Mouse (Mus musculus) right cerebral cortex, postnatal 14 days (tissue): ENCODE data around the gene Pigm.
A peak's percentile ranks its signal among the peaks of the same experiment; 100 is the strongest.

Source experiments
- DNase-seq: peaks from one replicate; pipeline ENCODE4 v3.0.0; 2022

Gene Pigm

GRCm38 (mm10) chr1:172376198-172376667 lies at the start of gene Pigm:
TSS of gene Pigm (plus strand) at chr1:172376546.
- peak; percentile 98 for DNase-seq

DNA sequence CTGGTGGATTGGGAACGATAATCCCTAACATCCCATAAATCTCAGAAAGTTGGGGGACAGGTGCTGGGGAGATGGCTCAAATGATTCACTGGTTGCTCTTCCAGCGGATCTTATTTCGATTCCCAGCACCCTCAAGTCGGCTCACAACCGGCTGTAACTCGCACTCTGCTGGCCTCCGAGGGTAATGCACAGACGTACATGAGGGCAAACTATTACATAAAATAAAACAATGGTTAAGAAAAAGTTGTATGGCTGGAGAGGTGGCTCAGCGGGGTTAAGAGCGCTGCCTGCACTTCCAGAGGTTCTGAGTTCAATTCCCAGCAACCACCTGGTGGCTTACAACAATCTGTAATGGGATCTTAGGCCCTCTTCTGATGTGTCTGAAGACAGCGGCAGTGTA lies 49.7 kb upstream of the Pigm start:
- DNase-seq, result peak; percentile 9

- peak; percentile 16 for DNase-seq
Observed at GRCm38 (mm10) chr1:172327206-172328001, 48.9 kb upstream of the Pigm start.

DNA sequence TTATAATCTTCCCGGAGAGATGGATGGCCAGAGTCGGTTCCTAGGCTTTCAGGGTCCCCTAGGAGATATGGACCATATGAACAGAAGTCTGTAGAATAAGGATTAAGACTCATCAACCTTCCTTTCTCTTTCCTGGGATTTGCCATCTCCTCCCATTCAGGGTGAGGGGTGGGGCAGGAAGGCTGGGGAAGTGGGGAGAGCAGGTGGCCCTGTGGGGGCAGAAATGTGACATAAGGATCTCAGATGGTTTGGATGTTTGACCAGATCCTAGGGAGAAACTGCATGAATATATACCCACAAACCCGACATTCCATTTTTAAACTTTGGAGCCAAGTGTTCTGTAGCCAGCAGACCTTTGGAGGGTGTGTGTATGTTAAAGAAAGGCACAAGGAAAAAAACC lies 48.3 kb upstream of the Pigm start:
- no peak for DNase-seq

DNA sequence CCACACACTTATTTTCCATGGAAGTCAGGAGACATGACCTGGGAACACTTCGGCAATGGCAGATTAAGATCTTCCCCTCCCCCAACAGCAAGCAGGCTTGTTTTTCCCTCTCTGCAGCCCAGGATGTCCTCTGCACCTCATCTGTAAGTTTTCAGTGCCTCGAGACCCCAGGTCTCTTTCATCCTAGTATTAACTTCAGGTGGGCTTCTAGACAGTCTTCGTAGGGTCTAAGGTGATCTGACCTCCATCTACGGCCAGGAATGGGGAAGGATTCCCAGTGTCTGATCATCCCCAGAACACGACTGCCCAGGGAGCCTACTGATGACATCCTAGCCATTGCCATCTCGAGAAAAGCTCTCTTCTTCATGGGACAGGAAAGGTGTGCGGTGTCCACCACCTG lies 47.9 kb upstream of the Pigm start:
- DNase-seq, result peak; percentile 4

DNA sequence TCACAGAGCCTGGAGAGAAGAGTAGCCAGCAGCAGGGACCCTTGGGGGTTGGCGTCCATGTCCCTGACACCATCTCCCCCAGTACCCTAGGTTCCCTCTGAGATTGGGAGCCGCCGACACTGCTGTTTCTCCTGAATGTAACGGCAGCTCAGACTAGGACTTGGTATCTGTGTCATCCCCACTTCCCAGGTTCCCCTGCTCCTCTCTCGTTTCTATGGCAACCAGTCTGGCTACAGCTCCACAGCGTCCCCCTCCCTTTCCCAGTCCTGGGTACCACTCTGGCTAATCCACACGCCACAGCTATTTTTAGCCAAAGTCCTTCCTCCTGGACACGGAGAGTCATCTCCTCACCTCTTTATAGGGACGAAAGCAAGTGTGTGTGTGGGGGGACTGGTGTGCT lies 47.2 kb upstream of the Pigm start, which contains the start of gene Kcnj9:
TSS of gene Kcnj9 (minus strand) at position 188 of the 400 bp plus-strand sequence.
- peak; percentile 64 for DNase-seq

DNA sequence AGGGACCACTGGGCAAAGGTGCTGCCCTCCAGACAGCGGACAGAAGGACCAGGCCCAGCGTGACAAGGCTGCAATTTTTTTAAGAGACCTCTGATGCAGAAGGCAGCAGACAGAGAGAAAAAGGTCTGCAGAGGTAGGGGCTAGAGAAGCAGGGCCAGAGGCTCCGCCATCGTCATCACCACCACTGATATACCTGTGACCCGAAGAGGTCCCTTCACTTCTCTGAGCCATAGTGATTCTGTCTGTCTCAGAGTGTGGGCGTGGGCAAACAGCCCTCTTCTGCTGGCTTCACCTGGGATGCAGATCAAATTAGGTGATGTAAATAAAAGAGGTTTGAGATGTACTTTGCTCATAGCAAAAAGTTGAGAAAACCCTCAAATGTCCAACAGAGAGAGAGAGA lies 46.7 kb upstream of the Pigm start:
- DNase-seq, result peak; percentile 6

DNA sequence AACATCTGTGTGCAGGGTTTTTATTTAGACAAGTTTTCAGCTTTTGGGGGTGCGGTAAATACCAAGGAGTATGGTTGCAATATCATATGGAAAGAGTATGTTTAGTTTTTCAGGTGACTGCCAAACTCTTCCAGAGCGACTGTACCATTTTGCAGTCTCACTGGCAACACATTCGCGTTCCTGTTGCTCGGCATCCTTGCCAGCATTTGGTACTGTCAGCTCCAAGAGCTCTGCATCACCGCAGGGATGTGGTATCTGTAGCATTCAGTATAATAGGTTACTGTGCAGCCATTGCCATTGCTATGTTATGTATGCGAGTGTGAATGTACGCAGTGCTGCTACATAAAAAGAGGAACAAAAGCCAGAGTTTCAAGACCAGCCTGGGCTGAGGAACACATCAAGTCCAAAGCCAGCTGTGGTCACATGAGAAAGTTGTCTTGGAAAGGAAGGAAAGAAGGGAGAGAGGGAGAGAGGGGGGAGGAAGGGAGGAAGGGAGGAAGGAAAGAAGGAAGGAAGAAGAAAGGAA lies 44.9 kb upstream of the Pigm start:
- no peak for DNase-seq

- no peak for DNase-seq
Observed at GRCm38 (mm10) chr1:172332925-172333324, 43.4 kb upstream of the Pigm start.

GRCm38 (mm10) chr1:172333512-172333911 lies 42.8 kb upstream of the Pigm start:
- no peak for DNase-seq

DNA sequence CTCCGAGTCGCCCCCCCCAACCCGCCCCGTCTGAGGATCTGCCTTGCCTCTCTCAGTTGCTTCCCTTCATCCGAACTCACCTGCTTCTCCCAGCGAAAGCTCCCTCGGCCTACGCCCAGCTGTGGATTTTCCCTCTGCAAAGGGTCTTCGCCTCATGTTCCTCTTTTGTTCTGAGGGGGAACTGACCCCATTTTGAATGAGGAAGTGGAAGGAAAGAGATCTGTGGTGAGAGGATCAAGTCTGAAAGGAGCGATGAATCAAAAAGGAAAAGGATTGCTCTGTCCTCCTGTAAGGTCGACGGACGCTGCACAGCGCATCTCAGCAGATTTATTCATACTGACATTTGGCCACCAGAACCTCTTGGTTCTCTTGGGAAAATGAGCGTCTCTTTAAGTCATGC lies 40.5 kb upstream of the Pigm start:
- DNase-seq, result no peak

GRCm38 (mm10) chr1:172337411-172338185 lies 38.7 kb upstream of the Pigm start:
- no peak for DNase-seq

DNA sequence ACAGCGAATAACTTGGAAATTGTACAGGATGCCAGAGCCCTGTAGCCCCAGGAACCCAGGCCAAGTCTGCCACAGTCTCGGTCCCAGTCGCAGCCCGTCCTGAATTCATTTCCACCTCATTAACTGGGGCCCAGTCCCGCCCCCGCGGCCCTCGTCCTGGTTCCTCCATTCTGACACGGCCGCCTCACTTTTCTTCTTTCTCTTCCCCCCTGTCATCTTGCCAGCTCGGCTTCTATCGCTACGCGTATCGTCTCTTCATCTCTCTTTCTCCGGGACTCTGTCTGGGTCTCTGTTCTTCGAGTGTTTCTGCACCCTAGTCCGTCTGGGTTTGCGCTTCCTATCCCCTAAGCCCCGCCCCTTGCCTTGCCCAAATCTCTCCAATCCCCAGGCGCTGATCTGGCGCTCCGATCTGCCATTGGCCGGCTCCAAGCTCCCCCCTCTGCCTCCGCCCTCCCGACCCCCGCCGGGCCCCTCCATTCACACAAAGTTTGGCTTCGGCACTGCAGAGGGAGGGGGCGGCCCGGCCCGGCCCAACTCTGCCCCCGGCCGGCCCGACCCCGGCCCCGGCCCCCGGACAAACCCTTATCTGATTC lies 35.5 kb upstream of the Pigm start, which contains the start of gene Kcnj10:
TSS of gene Kcnj10 (plus strand) at position 482 of the 593 bp plus-strand sequence.
- peak; percentile 77 for DNase-seq

- no peak for DNase-seq
Observed at GRCm38 (mm10) chr1:172341386-172341785, 35.0 kb upstream of the Pigm start.

GRCm38 (mm10) chr1:172342729-172343128 lies 33.6 kb upstream of the Pigm start:
- DNase-seq, result peak; percentile 62

- DNase-seq, result no peak
Observed at GRCm38 (mm10) chr1:172343914-172344313, 32.4 kb upstream of the Pigm start.

GRCm38 (mm10) chr1:172344820-172345219 lies 31.5 kb upstream of the Pigm start:
- no peak for DNase-seq

- no peak for DNase-seq
Observed at GRCm38 (mm10) chr1:172346707-172347106, 29.6 kb upstream of the Pigm start.

- DNase-seq, result no peak
Observed at GRCm38 (mm10) chr1:172347382-172347781, 29.0 kb upstream of the Pigm start.

DNA sequence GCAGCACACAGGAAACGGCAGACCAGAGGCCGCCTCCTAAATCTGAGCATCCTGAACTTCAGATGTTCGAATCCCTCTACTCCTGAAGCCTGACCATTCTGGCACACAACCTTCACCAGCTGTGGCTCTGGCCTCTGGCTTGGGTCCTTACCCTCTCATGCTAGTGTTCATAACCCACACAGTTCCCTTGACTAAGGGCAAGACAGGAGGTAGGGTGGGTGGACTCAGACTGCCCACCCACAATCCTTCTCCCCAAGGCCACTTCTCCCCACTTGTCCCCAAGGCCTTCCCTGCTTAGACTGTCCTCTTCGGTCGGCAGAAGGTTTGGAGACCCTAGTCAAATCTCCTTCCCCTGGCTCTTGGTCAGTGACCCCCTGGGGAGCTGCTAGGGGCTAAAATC lies 26.8 kb upstream of the Pigm start:
- DNase-seq, result no peak

- peak; percentile 49 for DNase-seq
Observed at GRCm38 (mm10) chr1:172349916-172350812, 26.2 kb upstream of the Pigm start.

GRCm38 (mm10) chr1:172352001-172352400 lies 24.3 kb upstream of the Pigm start:
- DNase-seq, result no peak
